Mouse (Mus musculus): ENCODE results near the gene Zbtb20.

GRCm38 (mm10) chr16:43035709-43036108 is 160.0 kb downstream of the Zbtb20 start:
- TF ChIP-seq CTCF (IDR thresholded peaks at IDR 0.05; ENCODE audit: control insufficient read depth, insufficient read depth, insufficient read length): no peak
- no peak for TF ChIP-seq USF1 (IDR thresholded peaks at IDR 0.05; ENCODE audit: low read depth)
- no peak for TF ChIP-seq MAX (IDR thresholded peaks at IDR 0.05)
- TF ChIP-seq MYOD1 (IDR thresholded peaks at IDR 0.05; ENCODE audit: control insufficient read depth, insufficient read length, low read depth): no peak
- no peak for TF ChIP-seq CEBPB (IDR thresholded peaks at IDR 0.05; ENCODE audit: low read depth)
- no peak for TF ChIP-seq MYOG (IDR thresholded peaks at IDR 0.05; ENCODE audit: control insufficient read depth, extremely low read depth, insufficient read length)
- no peak for TF ChIP-seq FOSL1 (IDR thresholded peaks at IDR 0.05; ENCODE audit: insufficient read depth, low read length, poor library complexity, severe bottlenecking)

Data from C2C12 (cell line).